Comparison of ENCODE assay signal across 32 mouse cellular contexts in genomic region chr13:51720556-51720955, GRCm38 (mm10).
"Had no signal": no experiment of that assay in that cellular context is flagged by ENCODE, and none has a peak within 500 bp of the region (broad histone marks: within the 10 kb centered on the region; RNA-seq: fewer than 3 reads in every experiment).

No protein-coding gene starts in this region.

- ATAC-seq: liver, embryonic 12.5 days; liver, postnatal 0 days; lung, postnatal 0 days; midbrain, embryonic 13.5 days; midbrain, embryonic 15.5 days; midbrain, embryonic 16.5 days had no signal

- DNase-seq: liver; liver, embryonic 13.5 days; liver, postnatal 0 days; lung, adult 18-20 months; lung, adult 2 months; lung, embryonic 14.5 days; lung, postnatal 10 days; lung, postnatal 14 days; lung, postnatal 36 days; lung, postnatal 4 days; midbrain, embryonic 14.5 days had no signal

- H3K4me1 ChIP-seq: limb, embryonic 15.5 days; liver, embryonic 15.5 days; lung, embryonic 15.5 days; midbrain, embryonic 10.5 days; midbrain, embryonic 12.5 days; midbrain, embryonic 13.5 days; midbrain, embryonic 15.5 days; neural tube, embryonic 12.5 days had no signal

- H3K36me3 ChIP-seq: lung, embryonic 15.5 days; neural tube, embryonic 12.5 days had no signal

- H3K9me3 ChIP-seq: limb, embryonic 10.5 days; limb, embryonic 12.5 days; limb, embryonic 13.5 days; limb, embryonic 15.5 days; liver, embryonic 12.5 days; liver, embryonic 13.5 days; liver, embryonic 15.5 days; lung, embryonic 15.5 days; megakaryocyte, embryonic 14.5 days; midbrain, embryonic 10.5 days; midbrain, embryonic 12.5 days; midbrain, embryonic 13.5 days; midbrain, embryonic 15.5 days; neural tube, embryonic 12.5 days had no signal

- H3K27ac ChIP-seq: left cerebral cortex, adult 2 months; limb, embryonic 10.5 days; limb, embryonic 12.5 days; limb, embryonic 13.5 days; limb, embryonic 15.5 days; liver, embryonic 12.5 days; liver, embryonic 13.5 days; liver, embryonic 14.5 days; liver, embryonic 15.5 days; lung, embryonic 15.5 days; macrophage; midbrain, embryonic 10.5 days; midbrain, embryonic 12.5 days; midbrain, embryonic 13.5 days; midbrain, embryonic 15.5 days; neural tube, embryonic 12.5 days had no signal

- H3K27me3 ChIP-seq: limb, embryonic 12.5 days; limb, embryonic 13.5 days; limb, embryonic 15.5 days; liver, embryonic 12.5 days; liver, embryonic 13.5 days; liver, embryonic 15.5 days; lung, embryonic 15.5 days; megakaryocyte, embryonic 14.5 days; midbrain, embryonic 12.5 days; midbrain, embryonic 13.5 days; midbrain, embryonic 15.5 days; neural tube, embryonic 12.5 days had no signal

- H3K4me2 ChIP-seq: limb, embryonic 12.5 days; limb, embryonic 13.5 days; limb, embryonic 15.5 days; liver, embryonic 11.5 days; liver, embryonic 12.5 days; liver, embryonic 13.5 days; liver, embryonic 15.5 days; lung, embryonic 14.5 days; lung, embryonic 15.5 days; midbrain, embryonic 11.5 days; midbrain, embryonic 12.5 days; midbrain, embryonic 13.5 days; midbrain, embryonic 15.5 days; neural tube, embryonic 12.5 days had no signal

- H3K4me3 ChIP-seq: left cerebral cortex, adult 2 months; limb, embryonic 10.5 days; limb, embryonic 12.5 days; limb, embryonic 13.5 days; limb, embryonic 15.5 days; liver, embryonic 12.5 days; liver, embryonic 13.5 days; liver, embryonic 15.5 days; lung, embryonic 15.5 days; megakaryocyte, embryonic 14.5 days; midbrain, embryonic 10.5 days; midbrain, embryonic 12.5 days; midbrain, embryonic 13.5 days; midbrain, embryonic 15.5 days; myocyte; neural tube, embryonic 12.5 days had no signal

- H3K9ac ChIP-seq: limb, embryonic 12.5 days; limb, embryonic 13.5 days; limb, embryonic 15.5 days; liver, embryonic 12.5 days; liver, embryonic 13.5 days; liver, embryonic 14.5 days; liver, embryonic 15.5 days; liver, postnatal 0 days; lung, embryonic 14.5 days; lung, embryonic 15.5 days; midbrain, embryonic 12.5 days; midbrain, embryonic 13.5 days; midbrain, embryonic 15.5 days; neural tube, embryonic 12.5 days had no signal
